Mouse (Mus musculus): Measurements from ENCODE around the gene Hspb7.

GRCm38 (mm10) chr4:141464722-141465121 lies 44.1 kb downstream of the Hspb7 start:
- TF ChIP-seq POLR2A (IDR thresholded peaks at IDR 0.05; ENCODE audit: insufficient read depth, low read depth, low read length) (no peak), CTCF (IDR thresholded peaks at IDR 0.05; ENCODE audit: insufficient read depth, low read depth, low read length) (no peak)

Data from olfactory bulb, adult 2 months (tissue).